In the genomic region with DNA sequence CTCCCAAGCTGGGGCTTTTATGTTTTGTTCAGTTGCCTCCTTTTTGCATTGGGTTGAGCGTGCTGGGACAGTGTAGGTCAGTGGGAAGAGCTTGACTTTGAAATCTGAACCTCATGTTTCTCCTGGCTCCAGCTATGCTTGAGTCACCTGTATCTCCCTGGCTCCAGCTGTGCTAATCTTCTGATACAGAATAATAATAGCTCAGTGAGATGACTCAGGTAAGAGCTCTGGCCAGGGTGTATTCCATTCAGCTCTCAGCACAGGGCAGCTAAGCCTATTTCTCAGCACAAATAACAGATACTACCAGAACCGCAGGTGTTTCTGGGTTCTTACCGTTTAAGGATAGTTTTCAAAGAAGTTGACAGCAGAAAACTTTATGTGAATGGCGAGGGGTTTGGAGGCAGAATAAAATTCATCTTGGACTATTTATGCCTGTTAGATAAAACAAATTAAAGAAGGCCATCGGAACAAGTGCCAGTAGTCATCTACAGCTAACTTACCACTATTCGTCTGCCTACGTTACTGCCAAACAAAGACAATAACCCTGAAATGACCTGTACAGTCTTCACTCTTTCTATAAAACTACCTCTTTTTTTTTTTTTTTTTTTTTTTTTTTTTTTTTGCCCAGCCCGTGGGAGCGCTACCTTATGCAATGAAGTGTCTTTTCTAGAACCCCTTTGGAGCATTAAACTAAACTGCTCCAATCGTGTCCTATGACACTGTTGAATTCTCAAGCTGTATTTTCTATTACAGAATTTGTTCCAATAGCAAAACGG, we compare ENCODE assay signal across 10 mouse cellular contexts. TPM values are rescaled to one million over a fixed set of nuclear protein-coding genes. Genes with fewer than 3 reads are reported as not detected.
DNase-seq lines count a peak whose midpoint lies in the region; ATAC-seq and TF ChIP-seq lines count a peak whose summit lies in the region.
"Had no signal": no experiment of that assay in that cellular context is flagged by ENCODE, and none has a peak within 500 bp of the region (broad histone marks: within the 10 kb centered on the region; RNA-seq: fewer than 3 reads in every experiment).

No protein-coding gene starts in this region.

- no peak for ATAC-seq in hindbrain, embryonic 14.5 days (ENCODE audit: low FRiP score)
- no peak for ATAC-seq in hindbrain, embryonic 12.5 days (ENCODE audit: low FRiP score)
- ATAC-seq in lung, postnatal 0 days, result no peak
- no peak for ATAC-seq in embryonic facial prominence, embryonic 15.5 days (ENCODE audit: insufficient number of reproducible peaks, low FRiP score, low TSS enrichment, low read depth)
- no peak for ATAC-seq in neural tube, embryonic 15.5 days (ENCODE audit: low FRiP score)

- H3K4me3 ChIP-seq in hindbrain, embryonic 14.5 days (replicated peaks; ENCODE audit: low read length), result no peak overlapping the region
- no peak overlapping the region for H3K4me3 ChIP-seq in hindbrain, embryonic 12.5 days
- no peak overlapping the region for H3K4me3 ChIP-seq in lung, postnatal 0 days (ENCODE audit: low read depth, low read length)
- H3K4me3 ChIP-seq in embryonic facial prominence, embryonic 15.5 days (replicated peaks), result peak overlapping the region; percentile 49
- H3K4me3 ChIP-seq in neural tube, embryonic 15.5 days (replicated peaks), result no peak overlapping the region

- H3K4me2 ChIP-seq in hindbrain, embryonic 14.5 days (replicated peaks), result peak overlapping the region; percentile 65; the same call in 1 of the 2 replicates
- H3K4me2 ChIP-seq in hindbrain, embryonic 12.5 days (replicated peaks), result no peak overlapping the region
- 0 out of 2 replicates have a peak overlapping the region, but pooled peaks have one; percentile 75 for H3K4me2 ChIP-seq in lung, postnatal 0 days (replicated peaks; ENCODE audit: low read depth, low read length)
- peak overlapping the region; percentile 54 for H3K4me2 ChIP-seq in embryonic facial prominence, embryonic 15.5 days (replicated peaks)
- peak overlapping the region; percentile 70 for H3K4me2 ChIP-seq in neural tube, embryonic 15.5 days

- no peak overlapping the region for H3K27ac ChIP-seq in hindbrain, embryonic 14.5 days
- no peak overlapping the region for H3K27ac ChIP-seq in hindbrain, embryonic 12.5 days
- H3K27ac ChIP-seq in lung, postnatal 0 days (ENCODE audit: low read length), result no peak overlapping the region
- H3K27ac ChIP-seq in embryonic facial prominence, embryonic 15.5 days (replicated peaks), result no peak overlapping the region; the same call in 1 of the 2 replicates
- H3K27ac ChIP-seq in neural tube, embryonic 15.5 days (replicated peaks), result no peak overlapping the region
- H3K27ac ChIP-seq: liver, embryonic 14.5 days had no signal

- TF ChIP-seq CTCF in lung, postnatal 0 days (IDR thresholded peaks at IDR 0.05), result no peak

- no peak for TF ChIP-seq EP300 in lung, postnatal 0 days (IDR thresholded peaks at IDR 0.05)

- H3K4me1 ChIP-seq in hindbrain, embryonic 14.5 days (replicated peaks; ENCODE audit: control insufficient read depth, insufficient read depth, low read length), result 0 out of 2 replicates have a peak, but pooled peaks cover 5% of the 10 kb centered on the region
- peaks cover 5% of the 10 kb centered on the region; the same call in 1 of the 2 replicates for H3K4me1 ChIP-seq in hindbrain, embryonic 12.5 days
- H3K4me1 ChIP-seq in lung, postnatal 0 days (ENCODE audit: insufficient read depth, low read depth, low read length), result no peaks in the 10 kb centered on the region
- H3K4me1 ChIP-seq in embryonic facial prominence, embryonic 15.5 days, result 0 out of 2 replicates have a peak, but pooled peaks cover 4% of the 10 kb centered on the region
- H3K4me1 ChIP-seq in neural tube, embryonic 15.5 days, result peaks cover 7% of the 10 kb centered on the region; the same call in 1 of the 2 replicates

- no peaks in the 10 kb centered on the region for H3K36me3 ChIP-seq in hindbrain, embryonic 14.5 days (replicated peaks; ENCODE audit: control insufficient read depth, insufficient read depth)
- no peaks in the 10 kb centered on the region for H3K36me3 ChIP-seq in hindbrain, embryonic 12.5 days
- H3K36me3 ChIP-seq in lung, postnatal 0 days (ENCODE audit: insufficient read depth, low read length), result no peaks in the 10 kb centered on the region
- H3K36me3 ChIP-seq in embryonic facial prominence, embryonic 15.5 days, result no peaks in the 10 kb centered on the region
- no peaks in the 10 kb centered on the region for H3K36me3 ChIP-seq in neural tube, embryonic 15.5 days

- DNase-seq in hindbrain, embryonic 14.5 days (ENCODE audit: low spot score), result no peak
- no peak for DNase-seq in lung, postnatal 0 days (ENCODE audit: low spot score)
- DNase-seq in lung, postnatal 25 days (ENCODE audit: low spot score), result no peak
- no peak for DNase-seq in embryo, embryonic 9.5 days (ENCODE audit: extremely low spot score)
- DNase-seq: spleen, adult 18-20 months had no signal

- no peaks in the 10 kb centered on the region for H3K9me3 ChIP-seq in hindbrain, embryonic 14.5 days (ENCODE audit: control insufficient read depth, low read length)
- no peaks in the 10 kb centered on the region for H3K9me3 ChIP-seq in hindbrain, embryonic 12.5 days (replicated peaks)
- H3K9me3 ChIP-seq in lung, postnatal 0 days (ENCODE audit: low read length), result no peaks in the 10 kb centered on the region
- no peaks in the 10 kb centered on the region for H3K9me3 ChIP-seq in embryonic facial prominence, embryonic 15.5 days (replicated peaks)
- H3K9me3 ChIP-seq in neural tube, embryonic 15.5 days (replicated peaks), result no peaks in the 10 kb centered on the region
- H3K9me3 ChIP-seq: megakaryocyte, embryonic 14.5 days had no signal

- no peaks in the 10 kb centered on the region for H3K27me3 ChIP-seq in hindbrain, embryonic 14.5 days (ENCODE audit: control insufficient read depth, insufficient read depth, low read length)
- no peaks in the 10 kb centered on the region for H3K27me3 ChIP-seq in hindbrain, embryonic 12.5 days
- no peaks in the 10 kb centered on the region for H3K27me3 ChIP-seq in lung, postnatal 0 days (replicated peaks; ENCODE audit: insufficient read depth, low read length)
- no peaks in the 10 kb centered on the region for H3K27me3 ChIP-seq in embryonic facial prominence, embryonic 15.5 days
- H3K27me3 ChIP-seq in neural tube, embryonic 15.5 days (replicated peaks), result no peaks in the 10 kb centered on the region

- peak overlapping the region; percentile 57; the same call in 1 of the 2 replicates for H3K9ac ChIP-seq in hindbrain, embryonic 14.5 days
- no peak overlapping the region for H3K9ac ChIP-seq in hindbrain, embryonic 12.5 days
- H3K9ac ChIP-seq in lung, postnatal 0 days (replicated peaks; ENCODE audit: low read depth), result no peak overlapping the region
- H3K9ac ChIP-seq in embryonic facial prominence, embryonic 15.5 days, result no peak overlapping the region
- no peak overlapping the region for H3K9ac ChIP-seq in neural tube, embryonic 15.5 days (replicated peaks)
- H3K9ac ChIP-seq: liver, embryonic 14.5 days had no signal

- 74% methylated on average over 11 of the region's 11 CpGs for WGBS in hindbrain, embryonic 14.5 days
- WGBS in hindbrain, embryonic 12.5 days, result 67% methylated on average over 11 of the region's 11 CpGs
- WGBS in lung, postnatal 0 days, result 73% methylated on average over 11 of the region's 11 CpGs
- 60% methylated on average over 11 of the region's 11 CpGs for WGBS in embryonic facial prominence, embryonic 15.5 days
- 78% methylated on average over 11 of the region's 11 CpGs for WGBS in neural tube, embryonic 15.5 days

RNA-seq across cellular contexts. Expression of gene Slc19a3, which starts 1.2 kb away (rescaled TPM):
- polyA plus RNA-seq in hindbrain, embryonic 14.5 days (2014; fragmentation: Nextera tagmentation; extraction: Ambion mirVana), result 0.98 and 1.5 TPM in 2 replicates
- 0.26 and 0.77 TPM in 2 replicates for polyA plus RNA-seq in hindbrain, embryonic 12.5 days (2016; fragmentation: Nextera tagmentation; extraction: Ambion mirVana)
- polyA plus RNA-seq in lung, postnatal 0 days (2015; fragmentation: Nextera tagmentation; extraction: Ambion mirVana), result 2.1 and 2.5 TPM in 2 replicates
- 0.33 and 0.36 TPM in 2 replicates for polyA plus RNA-seq in embryonic facial prominence, embryonic 15.5 days (2015; fragmentation: Nextera tagmentation; extraction: Ambion mirVana)
- 0.75 and 1.1 TPM in 2 replicates for polyA plus RNA-seq in neural tube, embryonic 15.5 days (2015; fragmentation: Nextera tagmentation; extraction: Ambion mirVana)

RNA-seq across cellular contexts. Expression of gene Krtap28-10, which starts 5.2 kb away (rescaled TPM):
- not detected in 2 replicates for polyA plus RNA-seq in hindbrain, embryonic 14.5 days (2014; fragmentation: Nextera tagmentation; extraction: Ambion mirVana)
- polyA plus RNA-seq in hindbrain, embryonic 12.5 days (2016; fragmentation: Nextera tagmentation; extraction: Ambion mirVana), result not detected in 2 replicates
- not detected in 2 replicates for polyA plus RNA-seq in lung, postnatal 0 days (2015; fragmentation: Nextera tagmentation; extraction: Ambion mirVana)
- polyA plus RNA-seq in embryonic facial prominence, embryonic 15.5 days (2015; fragmentation: Nextera tagmentation; extraction: Ambion mirVana), result 2.9 and 4.1 TPM in 2 replicates
- polyA plus RNA-seq in neural tube, embryonic 15.5 days (2015; fragmentation: Nextera tagmentation; extraction: Ambion mirVana), result not detected in 2 replicates
- polyA plus RNA-seq: liver, embryonic 14.5 days had no signal

RNA-seq across cellular contexts. Expression of gene Gm47969, which starts 7.7 kb away (rescaled TPM):
- polyA plus RNA-seq in hindbrain, embryonic 14.5 days (2014; fragmentation: Nextera tagmentation; extraction: Ambion mirVana), result not detected in 2 replicates
- polyA plus RNA-seq in hindbrain, embryonic 12.5 days (2016; fragmentation: Nextera tagmentation; extraction: Ambion mirVana), result not detected in 2 replicates
- 0.45 and 1.0 TPM in 2 replicates for polyA plus RNA-seq in lung, postnatal 0 days (2015; fragmentation: Nextera tagmentation; extraction: Ambion mirVana)
- 2.1 and 3.5 TPM in 2 replicates for polyA plus RNA-seq in embryonic facial prominence, embryonic 15.5 days (2015; fragmentation: Nextera tagmentation; extraction: Ambion mirVana)
- polyA plus RNA-seq in neural tube, embryonic 15.5 days (2015; fragmentation: Nextera tagmentation; extraction: Ambion mirVana), result not detected in 2 replicates
- polyA plus RNA-seq: liver, embryonic 14.5 days had no signal

RNA-seq across cellular contexts. Expression of gene A030005K14Rik, which starts 22.1 kb away (rescaled TPM):
- polyA plus RNA-seq in hindbrain, embryonic 14.5 days (2014; fragmentation: Nextera tagmentation; extraction: Ambion mirVana), result not detected in 2 replicates
- not detected in 2 replicates for polyA plus RNA-seq in hindbrain, embryonic 12.5 days (2016; fragmentation: Nextera tagmentation; extraction: Ambion mirVana)
- polyA plus RNA-seq in lung, postnatal 0 days (2015; fragmentation: Nextera tagmentation; extraction: Ambion mirVana), result not detected in 2 replicates
- polyA plus RNA-seq in embryonic facial prominence, embryonic 15.5 days (2015; fragmentation: Nextera tagmentation; extraction: Ambion mirVana), result 2.3 and 3.2 TPM in 2 replicates
- not detected in 2 replicates for polyA plus RNA-seq in neural tube, embryonic 15.5 days (2015; fragmentation: Nextera tagmentation; extraction: Ambion mirVana)
- polyA plus RNA-seq: liver, embryonic 14.5 days had no signal

RNA-seq across cellular contexts. Expression of gene Krtap28-13, which starts 23.6 kb away (rescaled TPM):
- polyA plus RNA-seq in hindbrain, embryonic 14.5 days (2014; fragmentation: Nextera tagmentation; extraction: Ambion mirVana), result not detected in 2 replicates
- polyA plus RNA-seq in hindbrain, embryonic 12.5 days (2016; fragmentation: Nextera tagmentation; extraction: Ambion mirVana), result not detected in 2 replicates
- 0.16 TPM in 1 of 2 replicates, not detected in the other for polyA plus RNA-seq in lung, postnatal 0 days (2015; fragmentation: Nextera tagmentation; extraction: Ambion mirVana)
- polyA plus RNA-seq in embryonic facial prominence, embryonic 15.5 days (2015; fragmentation: Nextera tagmentation; extraction: Ambion mirVana), result 2.9 and 4.5 TPM in 2 replicates
- not detected in 2 replicates for polyA plus RNA-seq in neural tube, embryonic 15.5 days (2015; fragmentation: Nextera tagmentation; extraction: Ambion mirVana)
- polyA plus RNA-seq: liver, embryonic 14.5 days had no signal
